Mouse (Mus musculus) midbrain, postnatal 0 days (tissue): Measurements from ENCODE around the gene Zc3h7b. TPM values are rescaled to one million over a fixed set of nuclear protein-coding genes. Genes with fewer than 3 reads are reported as not detected.

Experiments used
- ATAC-seq: fragments of 200-750 bp; cut with Nextera tagmentation; 2 replicates; pipeline ENCODE4 v1.8.0; 2017; ENCODE audit warnings: moderate number of reproducible peaks, mild to moderate bottlenecking, moderate TSS enrichment, moderate library complexity; ENCODE audit not compliant: low FRiP score
- DNase-seq: peaks from one replicate; pipeline ENCODE4 v3.0.0-alpha.2; 2015; ENCODE audit warnings: low spot score
- H3K27ac ChIP-seq: fragments of 300-500 bp; sonication (generic); 2 replicates; pipeline ENCODE4 v1.5.1; 2014; ENCODE audit warnings: low read depth, mild to moderate bottlenecking, low read length, mixed read lengths
- H3K27me3 ChIP-seq: fragments of 300-500 bp; sonication (generic); 2 replicates; pipeline ENCODE4 v1.6.1; 2014; ENCODE audit warnings: low read length, control low read depth, mixed read lengths; ENCODE audit not compliant: insufficient read depth
- H3K36me3 ChIP-seq: fragments of 300-500 bp; sonication (generic); 2 replicates; pipeline ENCODE4 v1.6.1; 2014; ENCODE audit warnings: low read length, control low read depth, mixed read lengths; ENCODE audit not compliant: insufficient read depth
- H3K4me1 ChIP-seq: fragments of 300-500 bp; sonication (generic); 2 replicates; pipeline ENCODE4 v1.6.1; 2014; ENCODE audit warnings: mild to moderate bottlenecking, control low read depth, antibody characterized with exemption, low read length, mixed read lengths; ENCODE audit not compliant: insufficient read depth
- H3K4me2 ChIP-seq: fragments of 300-500 bp; sonication (generic); 2 replicates; pipeline ENCODE4 v1.6.1; 2014; ENCODE audit warnings: low read depth, mild to moderate bottlenecking, low read length, mixed read lengths; ENCODE audit not compliant: poor library complexity, severe bottlenecking
- H3K4me3 ChIP-seq: fragments of 300-500 bp; sonication (generic); 2 replicates; pipeline ENCODE4 v1.5.1; 2014; ENCODE audit warnings: low read depth, mild to moderate bottlenecking, low read length, moderate library complexity
- H3K9ac ChIP-seq: fragments of 300-500 bp; sonication (generic); replicated peaks from 2 replicates; pipeline ENCODE4 v1.6.1; 2014; ENCODE audit warnings: mild to moderate bottlenecking, low read length, moderate library complexity, mixed read lengths; ENCODE audit not compliant: poor library complexity, severe bottlenecking
- H3K9me3 ChIP-seq: fragments of 300-500 bp; sonication (generic); 2 replicates; pipeline ENCODE4 v1.6.1; 2016; ENCODE audit warnings: low read length, control low read depth
- CTCF ChIP-seq: IDR thresholded peaks from 2 replicates; pipeline ENCODE4 v1.5.1; 2016; ENCODE audit warnings: antibody characterized with exemption, mild to moderate bottlenecking
- WGBS: fragments of 180-500 bp; shearing (Covaris S2); extraction: QIAGEN DNeasy Blood & Tissue Kit; methylation state at CpG from one replicate; pipeline ENCODE4 v1.1.7; 2014; 5-methylcytosine and 5-hydroxymethylcytosine counted together
- polyA plus RNA-seq: library from polyadenylated mRNA; unstranded; fragments of >200 nt; fragmentation: Nextera tagmentation; extraction: Ambion mirVana; gene quantifications from 2 replicates; pipeline ENCODE4 v1.2.1, GENCODE M21; 2015
- total RNA-seq: library from RNA; depleted of rRNA; stranded (reverse); fragments of >200 nt; gene quantifications from 2 replicates; pipeline ENCODE4 v1.2.3, GENCODE M21; 2014

Gene Zc3h7b
- total and polyA plus RNA-seq, 2 experiments from 2014 or later: 43.9 to 154 TPM

- no peak overlapping the region for H3K9ac ChIP-seq
- no peak for TF ChIP-seq CTCF
Observed at GRCm38 (mm10) chr15:81814716-81815370, 70.0 kb downstream of the Zc3h7b start.

GRCm38 (mm10) chr15:81818404-81818803 lies 73.5 kb downstream of the Zc3h7b start:
- H3K9me3 ChIP-seq: no peaks in the 10 kb centered on the region
- no peak for TF ChIP-seq CTCF
- H3K4me3 ChIP-seq: no peak overlapping the region
- no peaks in the 10 kb centered on the region for H3K4me1 ChIP-seq
- ATAC-seq: no peak
- 89% methylated on average over 3 of the region's 3 CpGs for WGBS
- H3K27ac ChIP-seq: no peak overlapping the region
- H3K9ac ChIP-seq: no peak overlapping the region
- H3K36me3 ChIP-seq: peaks cover 50% of the 10 kb centered on the region
- no peaks in the 10 kb centered on the region for H3K27me3 ChIP-seq
- no peak overlapping the region for H3K4me2 ChIP-seq
- DNase-seq: no peak

More at GRCm38 (mm10) chr15:81814716-81815370, 70.0 kb downstream of the Zc3h7b start:
- Histone ChIP-seq H3K4me3 (no peak overlapping the region), H3K4me1 (peaks cover 6% of the 10 kb centered on the region), H3K4me2 (no peak overlapping the region), H3K27me3 (no peaks in the 10 kb centered on the region), H3K27ac (no peak overlapping the region), H3K9me3 (no peaks in the 10 kb centered on the region), H3K36me3 (peaks cover 32% of the 10 kb centered on the region)
- WGBS: 94% methylated on average over 12 of the region's 12 CpGs
- ATAC-seq (no peak), DNase-seq (no peak)

- no peak for TF ChIP-seq CTCF
- H3K9ac ChIP-seq: no peak overlapping the region
- DNase-seq (no peak), ATAC-seq (no peak)
- H3K9me3 ChIP-seq: no peaks in the 10 kb centered on the region
- H3K4me2 ChIP-seq: no peak overlapping the region
- no peaks in the 10 kb centered on the region for H3K4me1 ChIP-seq
- 85% methylated on average over 3 of the region's 3 CpGs for WGBS
- no peaks in the 10 kb centered on the region for H3K27me3 ChIP-seq
- no peak overlapping the region for H3K4me3 ChIP-seq
- peaks cover 64% of the 10 kb centered on the region for H3K36me3 ChIP-seq
- H3K27ac ChIP-seq: no peak overlapping the region
Observed at GRCm38 (mm10) chr15:81822631-81823030, 77.8 kb downstream of the Zc3h7b start.

GRCm38 (mm10) chr15:81824832-81825231 lies 80.0 kb downstream of the Zc3h7b start:
- DNase-seq: no peak
- no peak overlapping the region for H3K9ac ChIP-seq
- H3K27ac ChIP-seq: no peak overlapping the region
- H3K4me3 ChIP-seq: no peak overlapping the region
- no peak for ATAC-seq
- no peak overlapping the region for H3K4me2 ChIP-seq
- H3K27me3 ChIP-seq: no peaks in the 10 kb centered on the region
- 83% methylated on average over 3 of the region's 3 CpGs for WGBS
- H3K4me1 ChIP-seq: no peaks in the 10 kb centered on the region
- H3K9me3 ChIP-seq: no peaks in the 10 kb centered on the region
- TF ChIP-seq CTCF: no peak
- H3K36me3 ChIP-seq: peaks cover 68% of the 10 kb centered on the region

GRCm38 (mm10) chr15:81828426-81829207 lies 83.8 kb downstream of the Zc3h7b start:
- DNase-seq (no peak), ATAC-seq (no peak)
- Histone ChIP-seq H3K36me3 (peaks cover 48% of the 10 kb centered on the region), H3K9me3 (no peaks in the 10 kb centered on the region), H3K27ac (no peak overlapping the region), H3K9ac (no peak overlapping the region), H3K4me3 (no peak overlapping the region), H3K4me1 (no peaks in the 10 kb centered on the region), H3K4me2 (no peak overlapping the region), H3K27me3 (no peaks in the 10 kb centered on the region)
- TF ChIP-seq CTCF: no peak
- WGBS: 91% methylated on average over 7 of the region's 7 CpGs

- Histone ChIP-seq H3K4me2 (no peak overlapping the region), H3K27ac (no peak overlapping the region), H3K36me3 (peaks cover 42% of the 10 kb centered on the region), H3K9ac (no peak overlapping the region), H3K27me3 (no peaks in the 10 kb centered on the region), H3K4me3 (no peak overlapping the region), H3K9me3 (no peaks in the 10 kb centered on the region), H3K4me1 (no peaks in the 10 kb centered on the region)
- ATAC-seq: no peak
- no peak for DNase-seq
- TF ChIP-seq CTCF: no peak
- 79% methylated on average over 2 of the region's 2 CpGs for WGBS
Observed at GRCm38 (mm10) chr15:81829208-81829580, 84.3 kb downstream of the Zc3h7b start.
